31 mouse cellular contexts compared by ENCODE assay signal in the genomic region with DNA sequence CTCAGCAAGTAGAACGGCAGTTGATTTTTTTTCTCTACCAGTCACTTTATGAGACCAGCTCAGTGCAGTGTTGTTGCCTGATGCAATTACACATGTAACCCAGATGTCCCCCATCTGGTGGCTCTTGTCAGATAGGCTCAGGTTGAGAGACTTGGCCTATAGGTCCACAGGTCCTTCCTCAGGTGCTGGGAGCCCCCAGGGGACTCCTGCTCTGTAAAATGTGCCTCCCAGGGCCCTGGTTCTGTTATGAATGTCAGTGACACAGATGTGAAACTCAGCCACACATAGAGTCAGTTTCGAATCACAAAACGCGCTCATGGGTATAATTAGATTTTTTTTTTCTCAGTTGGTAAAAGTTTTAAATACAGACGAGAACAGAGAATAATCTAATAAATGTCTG. TPM values are rescaled to one million over a fixed set of nuclear protein-coding genes. Genes with fewer than 3 reads are reported as not detected.
"Had no signal": no experiment of that assay in that cellular context is flagged by ENCODE, and none has a peak within 500 bp of the region (broad histone marks: within the 10 kb centered on the region; RNA-seq: fewer than 3 reads in every experiment).

No protein-coding gene starts in this region.

- H3K9ac ChIP-seq: heart, embryonic 12.5 days; hindbrain, embryonic 14.5 days; intestine, embryonic 15.5 days; limb, embryonic 12.5 days; liver, embryonic 13.5 days had no signal

- DNase-seq: gastrocnemius, adult 2 months; gastrocnemius, postnatal 10 days; gastrocnemius, postnatal 25 days; heart, adult 18-20 months; heart, postnatal 10 days; heart, postnatal 4 days; kidney, adult 18-20 months; kidney, adult 8-10 months; kidney, postnatal 10 days; kidney, postnatal 25 days; kidney, postnatal 4 days; liver; liver, embryonic 13.5 days had no signal

- H3K9me3 ChIP-seq: heart, embryonic 10.5 days; heart, embryonic 12.5 days; intestine, embryonic 15.5 days; limb, embryonic 10.5 days; liver, embryonic 13.5 days had no signal

- ATAC-seq: hindbrain, embryonic 16.5 days; inflammation-experienced regulatory T-cells, adult 6 months; intestine, embryonic 15.5 days; intestine, postnatal 0 days had no signal

- H3K36me3 ChIP-seq: heart, embryonic 10.5 days; heart, embryonic 12.5 days; intestine, embryonic 15.5 days; limb, embryonic 10.5 days; limb, embryonic 12.5 days; liver, embryonic 13.5 days had no signal

- H3K27ac ChIP-seq: gastrocnemius, adult 2 months; heart, embryonic 10.5 days; hindbrain, embryonic 14.5 days; intestine, embryonic 15.5 days; layer of hippocampus, adult 2 months; left cerebral cortex, adult 2 months; limb, embryonic 10.5 days; limb, embryonic 12.5 days; liver, embryonic 13.5 days had no signal

- H3K4me2 ChIP-seq: heart, embryonic 12.5 days; hindbrain, embryonic 14.5 days; intestine, embryonic 15.5 days; limb, embryonic 12.5 days; liver, embryonic 11.5 days; liver, embryonic 13.5 days had no signal

- H3K4me1 ChIP-seq: heart, embryonic 12.5 days; intestine, embryonic 15.5 days; limb, embryonic 10.5 days; limb, embryonic 12.5 days had no signal

- H3K27me3 ChIP-seq: heart, embryonic 12.5 days; intestine, embryonic 15.5 days; limb, embryonic 12.5 days; liver, embryonic 13.5 days had no signal

- H3K4me3 ChIP-seq: gastrocnemius, adult 2 months; heart, embryonic 10.5 days; heart, embryonic 12.5 days; intestine, embryonic 15.5 days; layer of hippocampus, adult 2 months; left cerebral cortex, adult 2 months; limb, embryonic 10.5 days; limb, embryonic 12.5 days; liver, embryonic 13.5 days had no signal

RNA-seq across cellular contexts. Expression of a gene that starts 12.1 kb away (rescaled TPM):
- polyA plus RNA-seq: heart, embryonic 10.5 days; heart, embryonic 12.5 days; heart, embryonic 14.5 days; heart, embryonic 16.5 days; hindbrain, embryonic 11.5 days; hindbrain, embryonic 14.5 days; hindbrain, embryonic 16.5 days; inflammation-experienced regulatory T-cells, adult 6 months; intestine, embryonic 15.5 days; intestine, postnatal 0 days; kidney, embryonic 14.5 days; kidney, embryonic 16.5 days; limb, embryonic 10.5 days; limb, embryonic 12.5 days; limb, embryonic 14.5 days; liver, embryonic 11.5 days; liver, embryonic 13.5 days had no signal

RNA-seq across cellular contexts. Expression of a gene that starts 33.5 kb away (rescaled TPM):
- polyA plus RNA-seq: heart, embryonic 12.5 days; heart, embryonic 14.5 days; inflammation-experienced regulatory T-cells, adult 6 months; kidney, embryonic 14.5 days had no signal
